Mouse (Mus musculus) embryonic facial prominence, embryonic 11.5 days (tissue): Measurements from ENCODE around the gene Spock1. TPM values are rescaled to one million over a fixed set of nuclear protein-coding genes. Genes with fewer than 3 reads are reported as not detected.

Experiments used
- ATAC-seq: fragments of 200-750 bp; cut with Nextera tagmentation; replicated peaks from 2 replicates; pipeline ENCODE4 v1.8.0; 2017; ENCODE audit warnings: low read depth; ENCODE audit not compliant: insufficient number of reproducible peaks, low FRiP score, low TSS enrichment
- DNase-seq: peaks from one replicate; pipeline ENCODE4 v3.0.0-alpha.2; 2015; ENCODE audit warnings: low spot score
- H3K27ac ChIP-seq: fragments of 300-500 bp; sonication (generic); replicated peaks from 2 replicates; pipeline ENCODE4 v1.5.1; 2014; ENCODE audit warnings: mild to moderate bottlenecking, low read depth, low read length, control low read depth
- H3K27me3 ChIP-seq: fragments of 300-500 bp; sonication (generic); 2 replicates; pipeline ENCODE4 v1.6.1; 2014; ENCODE audit warnings: mild to moderate bottlenecking, low read length, moderate library complexity, mixed read lengths; ENCODE audit not compliant: control insufficient read depth, insufficient read depth
- H3K36me3 ChIP-seq: fragments of 300-500 bp; sonication (generic); replicated peaks from 2 replicates; pipeline ENCODE4 v1.6.1; 2014; ENCODE audit warnings: low read depth, mild to moderate bottlenecking, low read length, moderate library complexity, mixed read lengths; ENCODE audit not compliant: control insufficient read depth, insufficient read depth
- H3K4me1 ChIP-seq: fragments of 300-500 bp; sonication (generic); 2 replicates; pipeline ENCODE4 v1.6.1; 2014; ENCODE audit warnings: low read length, mixed read lengths; ENCODE audit not compliant: control insufficient read depth, insufficient read depth
- H3K4me2 ChIP-seq: fragments of 300-500 bp; sonication (generic); 2 replicates; pipeline ENCODE4 v1.6.1; 2014; ENCODE audit warnings: low read depth, mild to moderate bottlenecking, control low read depth, low read length, moderate library complexity
- H3K4me3 ChIP-seq: fragments of 300-500 bp; sonication (generic); 2 replicates; pipeline ENCODE4 v1.5.1; 2014; ENCODE audit warnings: low read depth, low read length, control low read depth
- H3K9ac ChIP-seq: fragments of 300-500 bp; sonication (generic); replicated peaks from 2 replicates; pipeline ENCODE4 v1.6.1; 2014; ENCODE audit warnings: mild to moderate bottlenecking, control low read depth, low read length
- H3K9me3 ChIP-seq: fragments of 300-500 bp; sonication (generic); replicated peaks from 2 replicates; pipeline ENCODE4 v1.6.1; 2016; ENCODE audit warnings: mild to moderate bottlenecking, low read length, inconsistent platforms, mixed read lengths; ENCODE audit not compliant: control insufficient read depth
- WGBS: fragments of 180-500 bp; shearing (Covaris S2); extraction: QIAGEN DNeasy Blood & Tissue Kit; methylation state at CpG from one replicate; pipeline ENCODE4 v1.1.7; 2014; 5-methylcytosine and 5-hydroxymethylcytosine counted together
- polyA plus RNA-seq: library from polyadenylated mRNA; unstranded; fragments of >200 nt; fragmentation: Nextera tagmentation; extraction: Ambion mirVana; gene quantifications from 2 replicates; pipeline ENCODE4 v1.2.1, GENCODE M21; 2014

Gene Spock1
- polyA plus RNA-seq, 1 experiment from 2014 or later, result 7.6 TPM

DNA sequence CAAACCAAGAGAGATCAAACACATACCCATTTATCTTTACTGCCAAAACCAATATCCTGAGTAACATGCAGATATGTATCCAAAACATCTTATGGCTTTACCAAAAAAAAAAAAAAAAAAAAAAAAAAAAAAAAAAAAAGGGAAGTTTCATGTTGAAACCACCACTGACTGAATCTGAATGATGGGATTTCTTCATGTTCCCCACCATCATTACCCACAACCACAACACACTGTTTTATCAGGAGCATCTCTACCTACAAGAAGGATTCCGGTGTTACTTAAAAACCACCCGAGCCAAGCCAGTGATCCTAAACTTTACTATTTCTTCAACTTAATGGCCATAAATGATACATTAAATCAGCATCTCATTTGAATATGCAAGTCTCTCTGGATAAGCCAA is 109.5 kb downstream of the Spock1 start:
- DNase-seq (no peak), ATAC-seq (no peak)
- H3K4me1 ChIP-seq, result no peaks in the 10 kb centered on the region
- 91% methylated on average over 2 of the region's 2 CpGs for WGBS
- no peak overlapping the region for H3K4me2 ChIP-seq
- H3K9ac ChIP-seq, result no peak overlapping the region
- no peaks in the 10 kb centered on the region for H3K36me3 ChIP-seq
- H3K27me3 ChIP-seq, result no peaks in the 10 kb centered on the region
- no peak overlapping the region for H3K4me3 ChIP-seq
- no peaks in the 10 kb centered on the region for H3K9me3 ChIP-seq
- H3K27ac ChIP-seq, result no peak overlapping the region

DNA sequence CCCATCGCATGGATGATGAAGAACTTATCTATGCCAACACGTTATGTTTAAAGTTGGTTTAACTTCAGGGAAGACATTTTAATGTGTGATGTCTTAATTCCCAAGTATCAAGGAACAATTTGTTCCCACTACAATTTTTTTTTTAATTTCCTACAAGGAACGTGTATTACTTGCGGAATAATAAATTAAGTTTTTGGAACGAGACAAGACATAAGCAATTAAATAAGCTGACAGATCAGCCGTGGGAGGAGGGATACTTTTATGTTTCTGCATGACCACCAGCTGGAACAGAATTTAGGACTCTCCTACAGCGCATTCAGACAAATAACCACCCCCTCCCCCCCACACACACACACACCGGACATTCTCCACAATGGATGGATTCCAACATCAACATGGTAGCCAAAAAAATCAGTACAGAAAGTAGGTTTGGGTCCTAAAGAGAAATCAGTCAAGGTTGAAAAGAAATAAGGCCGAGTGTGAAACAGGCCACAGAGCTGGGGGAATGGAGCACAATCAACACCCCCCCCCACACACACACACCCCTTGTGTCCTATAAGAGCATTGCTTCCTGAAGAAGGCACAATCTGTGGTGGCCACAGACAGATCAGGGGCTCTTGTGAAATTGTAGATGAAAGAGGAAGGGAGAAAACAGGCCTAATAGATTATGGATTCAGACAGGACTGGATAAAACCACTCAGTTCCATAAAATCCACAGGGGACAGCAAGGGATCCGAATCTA is 111.0 kb downstream of the Spock1 start:
- WGBS, result 88% methylated on average over 10 of the region's 10 CpGs
- no peak for DNase-seq

GRCm38 (mm10) chr13:57793643-57794240 is 114.4 kb downstream of the Spock1 start:
- no peak for ATAC-seq
- DNase-seq, result no peak
- no peaks in the 10 kb centered on the region for H3K27me3 ChIP-seq
- H3K9me3 ChIP-seq, result no peaks in the 10 kb centered on the region
- H3K9ac ChIP-seq, result no peak overlapping the region
- no peaks in the 10 kb centered on the region for H3K36me3 ChIP-seq
- no peak overlapping the region for H3K4me3 ChIP-seq
- no peak overlapping the region for H3K27ac ChIP-seq
- no peaks in the 10 kb centered on the region for H3K4me1 ChIP-seq
- no peak overlapping the region for H3K4me2 ChIP-seq
- WGBS, result 87% methylated on average over 12 of the region's 12 CpGs

More for the DNA sequence above, 111.0 kb downstream of the Spock1 start:
- H3K9me3 ChIP-seq, result no peaks in the 10 kb centered on the region
- H3K4me3 ChIP-seq, result no peak overlapping the region
- ATAC-seq, result no peak
- H3K36me3 ChIP-seq, result no peaks in the 10 kb centered on the region
- H3K27me3 ChIP-seq, result no peaks in the 10 kb centered on the region
- H3K4me2 ChIP-seq, result no peak overlapping the region
- H3K27ac ChIP-seq, result no peak overlapping the region
- no peaks in the 10 kb centered on the region for H3K4me1 ChIP-seq
- no peak overlapping the region for H3K9ac ChIP-seq

DNA sequence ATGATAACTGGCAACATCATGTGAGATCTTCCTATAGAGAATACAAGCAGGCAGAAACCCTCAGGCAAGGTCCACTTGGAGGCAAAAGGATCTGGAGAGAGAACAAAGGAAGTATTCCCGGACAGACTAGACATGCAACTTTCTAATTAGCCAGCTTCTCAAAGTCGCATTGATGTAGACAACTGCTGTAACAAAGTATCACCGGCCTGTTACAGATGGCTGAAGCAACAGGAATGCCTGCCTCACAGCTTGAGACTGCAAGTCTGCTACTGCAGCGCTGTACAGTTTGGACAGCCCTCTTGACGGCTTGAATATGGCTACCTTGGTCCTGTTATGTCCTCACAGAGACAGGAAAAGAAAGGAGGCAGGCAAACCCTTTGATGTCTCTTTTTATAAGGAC is 118.3 kb downstream of the Spock1 start:
- DNase-seq, result no peak
- no peak overlapping the region for H3K27ac ChIP-seq
- H3K4me1 ChIP-seq, result no peaks in the 10 kb centered on the region
- 43% methylated on average over 5 of the region's 5 CpGs for WGBS
- H3K9ac ChIP-seq, result no peak overlapping the region
- no peaks in the 10 kb centered on the region for H3K36me3 ChIP-seq
- H3K27me3 ChIP-seq, result no peaks in the 10 kb centered on the region
- no peaks in the 10 kb centered on the region for H3K9me3 ChIP-seq
- H3K4me3 ChIP-seq, result no peak overlapping the region
- no peak overlapping the region for H3K4me2 ChIP-seq
- no peak for ATAC-seq

GRCm38 (mm10) chr13:57788299-57788698 is 119.8 kb downstream of the Spock1 start:
- H3K9me3 ChIP-seq, result no peaks in the 10 kb centered on the region
- no peak overlapping the region for H3K9ac ChIP-seq
- H3K27ac ChIP-seq, result no peak overlapping the region
- no peaks in the 10 kb centered on the region for H3K4me1 ChIP-seq
- no peak for DNase-seq
- no peak overlapping the region for H3K4me3 ChIP-seq
- no peaks in the 10 kb centered on the region for H3K27me3 ChIP-seq
- 94% methylated on average over 4 of the region's 4 CpGs for WGBS
- no peak for ATAC-seq
- H3K4me2 ChIP-seq, result no peak overlapping the region
- no peaks in the 10 kb centered on the region for H3K36me3 ChIP-seq

DNA sequence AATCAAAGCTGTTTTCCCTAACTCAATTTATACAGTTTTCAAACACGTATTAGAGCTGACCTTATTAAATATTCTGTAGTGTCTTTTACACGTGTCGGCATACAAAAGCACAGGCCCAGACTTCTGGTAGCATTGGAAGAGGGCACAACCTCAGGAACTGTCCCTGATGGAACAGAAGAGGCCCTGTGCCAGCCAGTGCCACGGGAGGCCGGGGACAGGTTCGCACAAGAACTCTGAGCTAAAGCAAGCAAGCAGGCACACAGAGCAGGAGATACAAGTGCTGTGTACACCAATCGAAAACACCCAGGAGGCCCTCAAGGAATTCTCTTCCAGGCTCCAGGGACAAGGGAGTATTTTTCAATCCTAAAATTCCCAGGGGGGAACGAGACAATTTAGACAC is 121.9 kb downstream of the Spock1 start:
- Histone ChIP-seq H3K36me3 (no peaks in the 10 kb centered on the region), H3K9me3 (no peaks in the 10 kb centered on the region), H3K4me2 (no peak overlapping the region), H3K27ac (no peak overlapping the region), H3K4me3 (no peak overlapping the region), H3K9ac (no peak overlapping the region), H3K27me3 (no peaks in the 10 kb centered on the region), H3K4me1 (no peaks in the 10 kb centered on the region)
- 83% methylated on average over 8 of the region's 8 CpGs for WGBS
- ATAC-seq, result no peak
- DNase-seq, result no peak

DNA sequence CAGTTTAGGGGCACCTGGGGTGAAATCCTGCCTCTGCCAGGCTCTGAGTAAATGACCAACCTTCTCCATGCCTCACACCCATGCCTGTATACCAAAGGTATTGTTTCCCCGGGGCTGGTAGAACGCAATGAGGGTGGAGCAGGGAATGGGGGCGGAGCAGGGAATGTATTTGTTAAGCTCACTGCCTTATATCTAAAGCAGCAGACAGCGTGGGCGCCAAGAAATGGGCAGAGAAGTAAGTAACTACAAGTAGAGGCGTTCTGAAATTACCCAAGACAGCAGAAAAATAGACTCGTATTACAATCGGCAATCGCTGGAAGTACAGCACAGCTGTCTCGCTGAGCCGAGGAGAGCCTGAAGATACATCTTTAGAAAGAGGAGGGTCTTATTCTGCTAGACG is 125.2 kb downstream of the Spock1 start:
- WGBS, result 75% methylated on average over 12 of the region's 12 CpGs
- H3K27ac ChIP-seq, result no peak overlapping the region
- H3K9ac ChIP-seq, result no peak overlapping the region
- H3K4me3 ChIP-seq, result no peak overlapping the region
- H3K9me3 ChIP-seq, result no peaks in the 10 kb centered on the region
- H3K27me3 ChIP-seq, result no peaks in the 10 kb centered on the region
- no peaks in the 10 kb centered on the region for H3K4me1 ChIP-seq
- DNase-seq (no peak), ATAC-seq (no peak)
- no peak overlapping the region for H3K4me2 ChIP-seq
- no peaks in the 10 kb centered on the region for H3K36me3 ChIP-seq

- no peak overlapping the region for H3K9ac ChIP-seq
- no peak overlapping the region for H3K4me3 ChIP-seq
- no peak overlapping the region for H3K4me2 ChIP-seq
- no peaks in the 10 kb centered on the region for H3K36me3 ChIP-seq
- ATAC-seq (no peak), DNase-seq (no peak)
- no peak overlapping the region for H3K27ac ChIP-seq
- H3K9me3 ChIP-seq, result no peaks in the 10 kb centered on the region
- no peaks in the 10 kb centered on the region for H3K4me1 ChIP-seq
- 80% methylated on average over 6 of the region's 6 CpGs for WGBS
- no peaks in the 10 kb centered on the region for H3K27me3 ChIP-seq
Observed at GRCm38 (mm10) chr13:57782107-57782561, 126.0 kb downstream of the Spock1 start.
